Mouse (Mus musculus) embryonic facial prominence, embryonic 10.5 days (tissue): ENCODE measurements around the gene Wiz. TPM values are rescaled to one million over a fixed set of nuclear protein-coding genes. Genes with fewer than 3 reads are reported as not detected.

Experiments
- DNase-seq: peaks from one replicate; pipeline ENCODE4 v3.0.0-alpha.2; 2017; ENCODE audit warnings: low spot score
- H3K27ac ChIP-seq: fragments of 300-500 bp; sonication (generic); replicated peaks from 2 replicates; pipeline ENCODE4 v1.5.1; 2016; ENCODE audit warnings: mild to moderate bottlenecking
- H3K27me3 ChIP-seq: fragments of 300-500 bp; sonication (generic); replicated peaks from 2 replicates; pipeline ENCODE4 v1.6.1; 2016; ENCODE audit warnings: low read depth, mild to moderate bottlenecking; ENCODE audit not compliant: poor library complexity, severe bottlenecking
- H3K36me3 ChIP-seq: fragments of 300-500 bp; sonication (generic); replicated peaks from 2 replicates; pipeline ENCODE4 v1.6.1; 2016; ENCODE audit warnings: mild to moderate bottlenecking, moderate library complexity
- H3K4me1 ChIP-seq: fragments of 300-500 bp; sonication (generic); 2 replicates; pipeline ENCODE4 v1.6.1; 2016
- H3K4me3 ChIP-seq: fragments of 300-500 bp; sonication (generic); 2 replicates; pipeline ENCODE4 v1.5.1; 2016; ENCODE audit warnings: mild to moderate bottlenecking, moderate library complexity
- H3K9me3 ChIP-seq: fragments of 300-500 bp; sonication (generic); 2 replicates; pipeline ENCODE4 v1.6.1; 2016; ENCODE audit warnings: mild to moderate bottlenecking
- WGBS: fragments of 180-500 bp; shearing (Covaris S2); methylation state at CpG from one replicate; pipeline ENCODE4 v1.1.7; 2016; 5-methylcytosine and 5-hydroxymethylcytosine counted together
- polyA plus RNA-seq: library from polyadenylated mRNA; unstranded; fragments of >200 nt; fragmentation: Nextera tagmentation; extraction: Ambion mirVana; gene quantifications from 2 replicates; pipeline ENCODE4 v1.2.1, GENCODE M21; 2016

The Wiz gene
- polyA plus RNA-seq, 1 experiment from 2014 or later, result 35.2 TPM

GRCm38 (mm10) chr17:32333675-32334303, 55.5 kb downstream of the Wiz start:
- H3K36me3 ChIP-seq, result peaks cover 96% of the 10 kb centered on the region
- H3K4me3 ChIP-seq, result 0 out of 2 replicates have a peak overlapping the region, but pooled peaks have one; percentile 13
- H3K27ac ChIP-seq, result no peak overlapping the region
- H3K4me1 ChIP-seq, result no peaks in the 10 kb centered on the region
- DNase-seq, result no peak
- 90% methylated on average over 31 of the region's 31 CpGs for WGBS
- H3K27me3 ChIP-seq, result no peaks in the 10 kb centered on the region
- no peaks in the 10 kb centered on the region for H3K9me3 ChIP-seq

GRCm38 (mm10) chr17:32327501-32327900, 61.7 kb downstream of the Wiz start:
- Histone ChIP-seq H3K36me3 (peaks cover 99% of the 10 kb centered on the region), H3K4me3 (no peak overlapping the region), H3K4me1 (peaks cover 4% of the 10 kb centered on the region), H3K9me3 (no peaks in the 10 kb centered on the region), H3K27ac (no peak overlapping the region), H3K27me3 (no peaks in the 10 kb centered on the region)
- DNase-seq, result no peak

DNA sequence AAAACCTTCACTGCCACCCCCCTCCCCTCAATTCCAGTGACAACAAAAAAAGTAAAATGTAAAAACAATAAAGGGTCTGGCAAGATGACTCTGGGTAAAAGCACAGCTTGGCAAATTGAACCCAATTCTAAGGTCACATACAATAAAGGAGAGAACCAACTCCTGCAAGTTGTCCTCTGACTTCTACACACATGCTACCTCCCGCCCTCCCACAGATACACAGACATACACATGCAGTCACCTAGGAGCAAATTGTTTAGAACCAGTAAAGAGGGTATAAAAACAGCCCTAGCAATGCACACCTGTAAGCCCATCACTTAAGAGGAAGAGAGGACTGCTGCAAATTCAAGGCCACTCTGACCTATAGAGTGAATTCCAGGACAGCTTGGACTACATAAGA, 66.4 kb downstream of the Wiz start:
- peak overlapping the region; percentile 89; the same call in 1 of the 2 replicates for H3K4me3 ChIP-seq
- DNase-seq, result no peak

DNA sequence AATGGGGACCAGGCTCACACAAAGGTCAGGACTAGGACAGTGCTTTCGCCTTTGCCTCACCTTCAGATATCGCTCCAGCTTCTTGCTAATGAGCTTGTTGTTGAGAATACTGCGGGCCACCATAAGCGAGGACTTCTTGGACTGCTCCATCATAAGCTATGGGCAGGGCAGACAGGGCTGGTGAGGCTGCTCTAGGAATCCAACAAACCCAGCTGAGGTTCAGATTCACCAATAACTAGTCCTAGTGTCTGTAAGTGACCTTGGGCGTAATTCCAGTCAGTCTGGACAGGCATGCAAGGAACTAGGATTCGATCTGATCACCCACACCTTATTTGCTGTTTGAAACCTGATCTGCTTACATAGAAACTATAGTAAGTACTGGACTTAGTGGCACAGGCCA, 67.4 kb downstream of the Wiz start:
- no peaks in the 10 kb centered on the region for H3K27me3 ChIP-seq
- H3K4me3 ChIP-seq, result peak overlapping the region; percentile 89
- H3K4me1 ChIP-seq, result peaks cover 21% of the 10 kb centered on the region
- peaks cover 62% of the 10 kb centered on the region for H3K36me3 ChIP-seq
- H3K9me3 ChIP-seq, result no peaks in the 10 kb centered on the region
- 27% methylated on average over 6 of the region's 6 CpGs for WGBS
- peak overlapping the region; percentile 96 for H3K27ac ChIP-seq
- no peak for DNase-seq

More for the DNA sequence above, 66.4 kb downstream of the Wiz start:
- H3K9me3 ChIP-seq, result no peaks in the 10 kb centered on the region
- H3K4me1 ChIP-seq, result peaks cover 21% of the 10 kb centered on the region
- H3K27me3 ChIP-seq, result no peaks in the 10 kb centered on the region
- no peak overlapping the region for H3K27ac ChIP-seq
- 94% methylated on average over 1 of the region's 1 CpGs for WGBS
- peaks cover 62% of the 10 kb centered on the region for H3K36me3 ChIP-seq

DNA sequence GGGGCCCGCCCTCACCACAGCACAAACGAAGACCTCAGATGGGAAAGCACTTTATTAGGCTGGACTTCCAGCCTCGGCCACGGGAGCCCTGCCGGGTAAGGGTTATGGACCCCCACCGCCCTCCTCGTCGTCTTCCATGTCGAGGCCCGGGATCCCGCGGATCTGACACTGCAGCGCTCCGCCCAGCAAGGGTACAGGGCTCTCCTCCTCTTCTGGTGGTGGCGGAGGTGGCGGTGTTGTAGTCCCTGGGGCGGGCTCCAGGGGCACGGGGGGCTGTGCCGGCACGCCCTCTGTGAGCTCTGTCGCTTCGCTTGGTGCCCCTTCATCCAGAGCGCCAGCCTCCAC, 67.9 kb downstream of the Wiz start:
- H3K9me3 ChIP-seq, result no peaks in the 10 kb centered on the region
- H3K27ac ChIP-seq, result peak overlapping the region; percentile 96
- H3K4me1 ChIP-seq, result peaks cover 21% of the 10 kb centered on the region
- H3K27me3 ChIP-seq, result no peaks in the 10 kb centered on the region
- DNase-seq, result no peak
- WGBS, result 0% methylated on average over 23 of the region's 23 CpGs
- H3K36me3 ChIP-seq, result peaks cover 62% of the 10 kb centered on the region
- peak overlapping the region; percentile 89 for H3K4me3 ChIP-seq

- H3K4me1 ChIP-seq, result peaks cover 21% of the 10 kb centered on the region
- WGBS, result under 1% methylated on average over 83 of the region's 83 CpGs
- H3K9me3 ChIP-seq, result no peaks in the 10 kb centered on the region
- H3K36me3 ChIP-seq, result peaks cover 62% of the 10 kb centered on the region
- DNase-seq, result peak; percentile 99
- H3K27ac ChIP-seq, result peak within 1 kb of the TSS; percentile 96
- no peaks in the 10 kb centered on the region for H3K27me3 ChIP-seq
- H3K4me3 ChIP-seq, result peak within 1 kb of the TSS; percentile 89
Observed at GRCm38 (mm10) chr17:32320597-32321389, 68.4 kb downstream of the Wiz start, which contains the start of gene Akap8. Gene Akap8, minus strand, starts transcription at chr17:32321238.

GRCm38 (mm10) chr17:32319950-32320349, 69.3 kb downstream of the Wiz start:
- Histone ChIP-seq H3K4me3 (peak overlapping the region; percentile 89), H3K27me3 (no peaks in the 10 kb centered on the region), H3K4me1 (peaks cover 21% of the 10 kb centered on the region), H3K9me3 (no peaks in the 10 kb centered on the region), H3K27ac (peak overlapping the region; percentile 96), H3K36me3 (peaks cover 62% of the 10 kb centered on the region)
- under 1% methylated on average over 7 of the region's 7 CpGs for WGBS
- DNase-seq, result no peak

GRCm38 (mm10) chr17:32317708-32318107, 71.5 kb downstream of the Wiz start:
- DNase-seq, result no peak
- Histone ChIP-seq H3K27ac (no peak overlapping the region), H3K9me3 (no peaks in the 10 kb centered on the region), H3K36me3 (peaks cover 62% of the 10 kb centered on the region), H3K4me1 (peaks cover 20% of the 10 kb centered on the region), H3K27me3 (no peaks in the 10 kb centered on the region), H3K4me3 (no peak overlapping the region)
- WGBS, result 93% methylated on average over 3 of the region's 3 CpGs

- WGBS, result 93% methylated on average over 8 of the region's 8 CpGs
- DNase-seq, result no peak
- Histone ChIP-seq H3K27ac (no peak overlapping the region), H3K27me3 (no peaks in the 10 kb centered on the region), H3K36me3 (peaks cover 67% of the 10 kb centered on the region), H3K4me1 (peaks cover 13% of the 10 kb centered on the region), H3K9me3 (no peaks in the 10 kb centered on the region), H3K4me3 (no peak overlapping the region)
Observed at GRCm38 (mm10) chr17:32317032-32317431, 72.2 kb downstream of the Wiz start.

DNA sequence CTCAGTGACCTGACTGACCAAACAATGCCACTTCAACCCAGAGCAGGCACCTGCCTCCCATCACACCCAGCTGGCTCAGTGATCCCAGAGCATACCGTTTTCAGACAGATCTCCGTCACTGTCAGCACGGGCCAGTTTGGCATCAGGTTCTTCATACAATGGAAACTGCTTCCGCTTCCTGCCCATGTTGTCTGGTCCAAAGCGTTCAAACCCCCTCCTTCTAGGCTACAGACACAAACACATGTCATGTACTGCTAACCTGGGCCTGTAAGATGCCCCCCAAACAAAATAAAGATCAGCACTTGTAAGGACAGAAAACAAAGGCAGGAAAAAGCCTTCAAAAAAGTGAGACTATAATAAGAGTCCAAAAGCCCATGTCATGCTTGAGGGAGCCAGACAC, 73.7 kb downstream of the Wiz start:
- H3K27me3 ChIP-seq, result no peaks in the 10 kb centered on the region
- peaks cover 81% of the 10 kb centered on the region for H3K36me3 ChIP-seq
- 95% methylated on average over 5 of the region's 5 CpGs for WGBS
- H3K4me1 ChIP-seq, result peaks cover 10% of the 10 kb centered on the region
- no peak overlapping the region for H3K27ac ChIP-seq
- no peaks in the 10 kb centered on the region for H3K9me3 ChIP-seq
- H3K4me3 ChIP-seq, result no peak overlapping the region
- no peak for DNase-seq

GRCm38 (mm10) chr17:32313892-32314291, 75.3 kb downstream of the Wiz start:
- Histone ChIP-seq H3K9me3 (no peaks in the 10 kb centered on the region), H3K4me3 (no peak overlapping the region), H3K27ac (no peak overlapping the region), H3K4me1 (peaks cover under 1% of the 10 kb centered on the region; the same call in 1 of the 2 replicates), H3K36me3 (peaks cover 98% of the 10 kb centered on the region), H3K27me3 (no peaks in the 10 kb centered on the region)
- DNase-seq, result no peak
- 85% methylated on average over 5 of the region's 5 CpGs for WGBS

GRCm38 (mm10) chr17:32312801-32313200, 76.4 kb downstream of the Wiz start:
- H3K27ac ChIP-seq, result no peak overlapping the region
- H3K27me3 ChIP-seq, result no peaks in the 10 kb centered on the region
- no peak overlapping the region for H3K4me3 ChIP-seq
- WGBS, result 96% methylated on average over 8 of the region's 8 CpGs
- peaks cover 100% of the 10 kb centered on the region for H3K36me3 ChIP-seq
- no peaks in the 10 kb centered on the region for H3K4me1 ChIP-seq
- H3K9me3 ChIP-seq, result no peaks in the 10 kb centered on the region
- DNase-seq, result no peak

- DNase-seq, result no peak
- Histone ChIP-seq H3K27ac (no peak overlapping the region), H3K27me3 (no peaks in the 10 kb centered on the region), H3K9me3 (no peaks in the 10 kb centered on the region), H3K4me1 (no peaks in the 10 kb centered on the region), H3K36me3 (peaks cover 100% of the 10 kb centered on the region), H3K4me3 (no peak overlapping the region)
- 94% methylated on average over 4 of the region's 4 CpGs for WGBS
Observed at GRCm38 (mm10) chr17:32307963-32308362, 81.3 kb downstream of the Wiz start.
